Mouse (Mus musculus): Measurements from ENCODE around the gene Sdccag8. TPM values are rescaled to one million over a fixed set of nuclear protein-coding genes. Genes with fewer than 3 reads are reported as not detected.

The Sdccag8 gene
- polyA plus RNA-seq, 1 experiment, result 5.9 TPM

GRCm38 (mm10) chr1:176922842-176923241, 108.4 kb downstream of the Sdccag8 start:
- Histone ChIP-seq H3K9me3 (replicated peaks; ENCODE audit: control insufficient read depth, insufficient read depth, low read length, poor library complexity, severe bottlenecking) (no peaks in the 10 kb centered on the region), H3K4me3 (ENCODE audit: low read depth, low read length) (no peak overlapping the region), H3K4me1 (ENCODE audit: control insufficient read depth, insufficient read depth, low read length) (no peaks in the 10 kb centered on the region), H3K27ac (ENCODE audit: insufficient read depth, low read length) (no peak overlapping the region), H3K27me3 (ENCODE audit: control insufficient read depth, insufficient read depth, low read length, poor library complexity, severe bottlenecking) (no peaks in the 10 kb centered on the region), H3K36me3 (ENCODE audit: control insufficient read depth, insufficient read depth, low read length, poor library complexity, severe bottlenecking) (no peaks in the 10 kb centered on the region), H3K9ac (ENCODE audit: low read depth, poor library complexity, severe bottlenecking) (no peak overlapping the region)
- TF ChIP-seq POLR2A (IDR thresholded peaks at IDR 0.05; ENCODE audit: insufficient read depth, low read length) (no peak), EP300 (IDR thresholded peaks at IDR 0.05; ENCODE audit: insufficient read depth, low read depth, low read length) (no peak), CTCF (IDR thresholded peaks at IDR 0.05; ENCODE audit: low read depth, low read length) (no peak)

- Histone ChIP-seq H3K9ac (ENCODE audit: low read depth, poor library complexity, severe bottlenecking) (no peak overlapping the region), H3K4me1 (ENCODE audit: control insufficient read depth, insufficient read depth, low read length) (no peaks in the 10 kb centered on the region), H3K27ac (ENCODE audit: insufficient read depth, low read length) (no peak overlapping the region), H3K36me3 (ENCODE audit: control insufficient read depth, insufficient read depth, low read length, poor library complexity, severe bottlenecking) (no peaks in the 10 kb centered on the region), H3K9me3 (replicated peaks; ENCODE audit: control insufficient read depth, insufficient read depth, low read length, poor library complexity, severe bottlenecking) (no peaks in the 10 kb centered on the region), H3K27me3 (ENCODE audit: control insufficient read depth, insufficient read depth, low read length, poor library complexity, severe bottlenecking) (no peaks in the 10 kb centered on the region), H3K4me3 (ENCODE audit: low read depth, low read length) (no peak overlapping the region)
- TF ChIP-seq POLR2A (IDR thresholded peaks at IDR 0.05; ENCODE audit: insufficient read depth, low read length), result no peak
- no peak for TF ChIP-seq CTCF (IDR thresholded peaks at IDR 0.05; ENCODE audit: low read depth, low read length)
- no peak for TF ChIP-seq EP300 (IDR thresholded peaks at IDR 0.05; ENCODE audit: insufficient read depth, low read depth, low read length)
Measured at GRCm38 (mm10) chr1:176926009-176926408, 111.5 kb downstream of the Sdccag8 start.

GRCm38 (mm10) chr1:176927312-176927711, 112.9 kb downstream of the Sdccag8 start:
- Histone ChIP-seq H3K9me3 (replicated peaks; ENCODE audit: control insufficient read depth, insufficient read depth, low read length, poor library complexity, severe bottlenecking) (no peaks in the 10 kb centered on the region), H3K27ac (ENCODE audit: insufficient read depth, low read length) (no peak overlapping the region)
- TF ChIP-seq POLR2A (IDR thresholded peaks at IDR 0.05; ENCODE audit: insufficient read depth, low read length), result no peak
- no peak for TF ChIP-seq EP300 (IDR thresholded peaks at IDR 0.05; ENCODE audit: insufficient read depth, low read depth, low read length)
- TF ChIP-seq CTCF (IDR thresholded peaks at IDR 0.05; ENCODE audit: low read depth, low read length), result no peak

GRCm38 (mm10) chr1:176929710-176930109, 115.2 kb downstream of the Sdccag8 start:
- H3K9me3 ChIP-seq (replicated peaks; ENCODE audit: control insufficient read depth, insufficient read depth, low read length, poor library complexity, severe bottlenecking), result no peaks in the 10 kb centered on the region
- no peaks in the 10 kb centered on the region for H3K4me1 ChIP-seq (ENCODE audit: control insufficient read depth, insufficient read depth, low read length)
- H3K27me3 ChIP-seq (ENCODE audit: control insufficient read depth, insufficient read depth, low read length, poor library complexity, severe bottlenecking), result no peaks in the 10 kb centered on the region
- no peak overlapping the region for H3K27ac ChIP-seq (ENCODE audit: insufficient read depth, low read length)
- H3K36me3 ChIP-seq (ENCODE audit: control insufficient read depth, insufficient read depth, low read length, poor library complexity, severe bottlenecking), result no peaks in the 10 kb centered on the region
- no peak overlapping the region for H3K4me3 ChIP-seq (ENCODE audit: low read depth, low read length)
- H3K9ac ChIP-seq (ENCODE audit: low read depth, poor library complexity, severe bottlenecking), result no peak overlapping the region
- TF ChIP-seq CTCF (IDR thresholded peaks at IDR 0.05; ENCODE audit: low read depth, low read length), result no peak
- no peak for TF ChIP-seq EP300 (IDR thresholded peaks at IDR 0.05; ENCODE audit: insufficient read depth, low read depth, low read length)
- TF ChIP-seq POLR2A (IDR thresholded peaks at IDR 0.05; ENCODE audit: insufficient read depth, low read length), result no peak

More at GRCm38 (mm10) chr1:176927312-176927711, 112.9 kb downstream of the Sdccag8 start:
- Histone ChIP-seq H3K4me1 (ENCODE audit: control insufficient read depth, insufficient read depth, low read length) (no peaks in the 10 kb centered on the region), H3K36me3 (ENCODE audit: control insufficient read depth, insufficient read depth, low read length, poor library complexity, severe bottlenecking) (no peaks in the 10 kb centered on the region), H3K4me3 (ENCODE audit: low read depth, low read length) (no peak overlapping the region), H3K27me3 (ENCODE audit: control insufficient read depth, insufficient read depth, low read length, poor library complexity, severe bottlenecking) (no peaks in the 10 kb centered on the region), H3K9ac (ENCODE audit: low read depth, poor library complexity, severe bottlenecking) (no peak overlapping the region)

- Histone ChIP-seq H3K4me3 (ENCODE audit: low read depth, low read length) (no peak overlapping the region), H3K36me3 (ENCODE audit: control insufficient read depth, insufficient read depth, low read length, poor library complexity, severe bottlenecking) (no peaks in the 10 kb centered on the region), H3K27me3 (ENCODE audit: control insufficient read depth, insufficient read depth, low read length, poor library complexity, severe bottlenecking) (no peaks in the 10 kb centered on the region), H3K27ac (ENCODE audit: insufficient read depth, low read length) (no peak overlapping the region), H3K9me3 (replicated peaks; ENCODE audit: control insufficient read depth, insufficient read depth, low read length, poor library complexity, severe bottlenecking) (no peaks in the 10 kb centered on the region), H3K4me1 (ENCODE audit: control insufficient read depth, insufficient read depth, low read length) (no peaks in the 10 kb centered on the region), H3K9ac (ENCODE audit: low read depth, poor library complexity, severe bottlenecking) (no peak overlapping the region)
- no peak for TF ChIP-seq EP300 (IDR thresholded peaks at IDR 0.05; ENCODE audit: insufficient read depth, low read depth, low read length)
Measured at GRCm38 (mm10) chr1:176930574-176930973, 116.1 kb downstream of the Sdccag8 start.

GRCm38 (mm10) chr1:176930981-176931500, 116.6 kb downstream of the Sdccag8 start:
- Histone ChIP-seq H3K9ac (ENCODE audit: low read depth, poor library complexity, severe bottlenecking) (no peak overlapping the region), H3K36me3 (ENCODE audit: control insufficient read depth, insufficient read depth, low read length, poor library complexity, severe bottlenecking) (no peaks in the 10 kb centered on the region), H3K27ac (ENCODE audit: insufficient read depth, low read length) (no peak overlapping the region), H3K9me3 (replicated peaks; ENCODE audit: control insufficient read depth, insufficient read depth, low read length, poor library complexity, severe bottlenecking) (no peaks in the 10 kb centered on the region), H3K4me3 (ENCODE audit: low read depth, low read length) (no peak overlapping the region), H3K4me1 (ENCODE audit: control insufficient read depth, insufficient read depth, low read length) (no peaks in the 10 kb centered on the region), H3K27me3 (ENCODE audit: control insufficient read depth, insufficient read depth, low read length, poor library complexity, severe bottlenecking) (no peaks in the 10 kb centered on the region)
- TF ChIP-seq CTCF (IDR thresholded peaks at IDR 0.05; ENCODE audit: low read depth, low read length), result no peak
- TF ChIP-seq POLR2A (IDR thresholded peaks at IDR 0.05; ENCODE audit: insufficient read depth, low read length), result no peak
- TF ChIP-seq EP300 (IDR thresholded peaks at IDR 0.05; ENCODE audit: insufficient read depth, low read depth, low read length), result no peak

Data from ES-Bruce4 (cell line).